Mouse (Mus musculus): ENCODE measurements around the gene Gm38100. TPM values are rescaled to one million over a fixed set of nuclear protein-coding genes. Genes with fewer than 3 reads are reported as not detected.

Gene Gm38100
- polyA plus RNA-seq (2017; shearing (Covaris generic)), result 0.21 TPM

DNA sequence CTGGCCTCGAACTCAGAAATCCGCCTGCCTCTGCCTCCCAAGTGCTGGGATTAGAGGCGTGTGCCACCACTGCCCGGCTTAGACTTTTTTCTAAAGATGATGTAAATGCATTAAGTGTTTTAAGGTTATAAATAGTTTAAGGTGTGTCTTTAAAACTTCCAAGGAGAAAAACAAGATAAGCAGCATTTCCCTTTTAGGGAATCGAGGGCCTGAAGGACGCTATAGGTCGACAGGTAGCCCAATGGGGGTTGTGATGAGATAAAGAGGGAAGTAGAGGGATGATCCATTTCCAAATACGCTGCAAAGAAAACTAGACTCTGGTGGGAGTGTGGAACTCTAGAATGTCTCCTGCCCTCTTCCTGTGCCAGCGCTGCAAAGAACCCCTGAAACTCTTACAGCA lies at the start of gene Gm38100:
Gm38100 (plus strand) TSS at position 301 of the 400 bp plus-strand sequence.

DNA sequence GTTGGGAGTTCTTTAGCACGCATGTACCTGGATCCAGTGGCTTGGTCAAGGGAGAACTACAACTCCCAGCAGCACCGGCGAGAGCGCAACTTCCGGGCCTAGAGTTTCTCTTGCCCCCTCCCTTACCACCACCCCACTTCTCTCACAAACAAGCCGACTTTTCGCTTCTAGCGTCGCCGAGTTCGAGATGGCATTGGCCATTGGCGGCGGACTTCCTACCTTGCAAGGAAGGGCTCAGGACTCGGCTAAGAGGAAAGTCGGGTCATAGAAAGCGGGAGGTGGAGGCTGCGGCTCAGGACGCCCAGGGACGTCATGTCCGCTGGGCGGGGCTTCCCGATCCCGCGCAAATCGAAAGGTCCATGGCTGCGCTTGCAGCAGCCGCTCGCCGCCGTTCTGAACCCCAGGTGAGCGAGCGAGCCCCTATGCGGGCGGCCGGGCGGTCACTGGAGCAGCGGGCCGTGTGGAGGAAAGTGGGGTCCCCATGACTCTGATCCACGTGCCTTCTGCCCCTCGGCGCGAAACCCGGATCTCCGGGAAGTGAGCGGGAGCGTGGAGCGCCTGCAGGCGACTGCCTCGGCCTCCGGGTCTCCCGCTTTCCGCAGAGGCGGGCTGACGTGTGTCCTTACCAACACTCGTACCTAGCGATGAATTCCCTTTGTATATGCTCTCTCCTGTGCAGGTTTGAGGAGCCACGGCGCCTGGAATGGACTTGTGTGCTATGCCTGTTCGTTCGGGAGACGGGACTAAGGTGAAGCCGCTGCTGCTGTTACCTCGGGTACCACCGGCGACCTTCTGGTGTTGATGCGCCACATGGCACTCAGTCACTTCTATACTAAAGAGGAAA lies 39.5 kb upstream of the Gm38100 start, which contains the start of gene Exo1:
Exo1 (plus strand) TSS at position 129 of the 844 bp plus-strand sequence.

Other genes starting within 250 kb of the Gm38100 start
- gene Opn3, start 227.6 kb upstream of the Gm38100 start, polyA plus RNA-seq (2017; shearing (Covaris generic)), result not detected
- gene Chml, start 227.4 kb upstream of the Gm38100 start, polyA plus RNA-seq (2017; shearing (Covaris generic)), result 1.0 TPM
- gene Wdr64, start 221.7 kb upstream of the Gm38100 start, polyA plus RNA-seq (2017; shearing (Covaris generic)), result not detected
- 1.5 TPM for gene Exo1, start 39.7 kb upstream of the Gm38100 start, polyA plus RNA-seq (2017; shearing (Covaris generic))
- gene Rbm8a2, start 58.8 kb downstream of the Gm38100 start, polyA plus RNA-seq (2017; shearing (Covaris generic)), result not detected

All from effector memory CD4-positive, alpha-beta T cell, adult 5 months (primary cell).